Mouse (Mus musculus) bone marrow, adult 2 months (tissue): ENCODE measurements around the gene S100pbp.

Source experiments
- CTCF ChIP-seq: fragments of 200-500 bp; IDR thresholded peaks from 2 replicates; pipeline ENCODE4 v1.5.1; 2011; ENCODE audit warnings: low read length, control low read depth; ENCODE audit not compliant: control insufficient read depth, insufficient read depth
- POLR2A ChIP-seq: fragments of 200-500 bp; IDR thresholded peaks from 2 replicates; pipeline ENCODE4 v1.6.1; 2011; ENCODE audit warnings: low read depth, mild to moderate bottlenecking, control low read depth, low read length, borderline replicate concordance; ENCODE audit not compliant: control insufficient read depth

GRCm38 (mm10) chr4:129110804-129111203 lies 78.7 kb downstream of the S100pbp start:
- TF ChIP-seq POLR2A (no peak), CTCF (no peak)
